Mouse (Mus musculus) embryonic stem cell, embryonic (primary cell): Measurements from ENCODE around the gene Stambpl1.

ENCODE experiments used
- CTCF ChIA-PET, 4 experiments: fragments of 300-600 bp in 2 of 4; fragments of 350-600 bp in 2 of 4; sonication (Branson Sonifier 250); formaldehyde crosslinking; loops; one replicate each; lab custom pipeline; 2022; ENCODE audit warnings: inconsistent platforms in 2 of 4; lab: Charles Lee
- POLR2A ChIA-PET, 4 experiments: fragments of 300-600 bp in 2 of 4; fragments of 350-600 bp in 2 of 4; sonication (Branson Sonifier 250); formaldehyde crosslinking; loops; one replicate each; lab custom pipeline; 2022; ENCODE audit warnings: antibody characterized with exemption in 4 of 4, inconsistent platforms in 1 of 4; lab: Charles Lee

Gene Stambpl1

DNA sequence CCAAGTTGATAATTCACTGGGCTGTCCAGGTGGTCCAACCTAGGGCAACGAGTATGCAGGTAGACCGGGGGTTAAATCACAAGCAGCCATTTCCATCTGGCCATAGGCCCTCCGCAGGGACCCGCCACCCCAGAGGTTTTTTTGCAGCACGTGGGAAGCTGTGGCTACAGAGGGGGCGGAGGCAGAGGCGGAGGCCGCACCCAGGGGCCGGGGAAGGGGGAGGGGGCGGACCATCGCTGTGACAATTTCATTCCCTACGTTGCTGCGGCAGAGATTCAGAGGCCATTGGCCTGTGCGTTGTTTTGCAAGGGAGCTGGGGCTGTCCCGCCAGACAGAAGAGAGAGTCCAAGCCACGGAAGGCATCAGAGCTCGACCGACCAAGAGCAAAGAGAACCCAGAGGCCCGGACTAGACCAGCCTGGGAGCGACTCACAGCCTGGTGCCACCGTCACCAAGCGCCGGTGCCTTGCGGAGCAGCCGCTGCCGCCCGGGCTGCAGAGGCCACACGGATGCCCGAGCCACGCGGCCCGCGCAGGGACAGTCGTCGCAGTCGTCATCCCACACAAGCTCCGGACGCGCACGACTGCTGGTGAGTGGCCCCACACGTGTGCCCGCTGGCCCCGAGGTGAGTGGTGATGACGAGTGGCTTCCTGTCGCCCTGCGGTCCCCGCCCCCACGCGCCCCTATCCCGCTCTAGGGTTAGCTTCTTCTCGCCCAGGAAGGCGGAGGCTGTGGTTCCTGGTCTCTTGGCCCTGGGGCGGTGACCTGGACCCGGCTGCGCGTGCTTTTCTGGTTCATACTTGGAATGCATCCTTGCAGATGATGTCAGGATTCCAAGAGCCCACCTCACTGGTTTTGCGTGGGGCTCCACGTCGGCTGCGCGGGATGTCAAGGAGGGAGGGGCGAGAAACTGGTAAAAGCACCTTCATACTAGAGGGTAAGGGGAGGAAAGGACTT, at the start of gene Stambpl1:
Gene Stambpl1, plus strand, starts transcription at position 222 of the 956 bp plus-strand sequence.
- POLR2A ChIA-PET, result interaction anchor here in 2 of 4 experiments (0.5 to 2.7 kb wide), 13 partner anchors 10 to 1443 kb away, joined by 3 to 11 read pairs (median 4); no protein-coding TSS in a partner anchor

DNA sequence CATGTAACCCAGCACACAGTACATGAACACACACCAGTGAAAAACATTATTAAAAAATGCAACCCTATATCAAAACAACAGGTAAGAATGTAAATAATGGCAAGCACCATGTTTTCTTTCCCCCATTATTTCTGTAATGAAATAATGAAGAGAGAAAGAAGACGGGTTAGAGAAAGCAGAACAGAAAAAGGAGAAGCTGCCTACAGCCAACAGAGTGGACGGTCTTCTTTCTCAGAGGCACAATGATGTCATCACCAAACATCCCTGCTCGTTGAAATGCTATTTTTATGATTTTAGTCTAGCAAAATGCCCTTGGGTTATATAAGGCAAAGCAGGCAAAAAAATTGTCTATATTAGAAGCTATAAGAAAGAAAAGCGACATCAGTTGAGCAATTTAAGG, 43.6 kb upstream of the Stambpl1 start:
- POLR2A ChIA-PET, result no interaction called here
- CTCF ChIA-PET, result no interaction called here

More for the DNA sequence above, at the start of gene Stambpl1:
- CTCF ChIA-PET, result interaction anchor here in 1 of 4 experiments (1.3 kb wide), 1 partner anchor 40 kb away, joined by 4 read pairs; no protein-coding TSS in a partner anchor

- CTCF ChIA-PET, result interaction anchor here (0.6 to 1.9 kb wide), 8 partner anchors 10 to 980 kb away, joined by 3 to 6 read pairs (median 3); partner anchors contain the start of gene Stambpl1 (in 1 of the 4)
- POLR2A ChIA-PET, result interaction anchor here in 3 of 4 experiments (0.7 to 1.0 kb wide), 4 partner anchors 11 to 82 kb away, joined by 3 to 4 read pairs (median 3); no protein-coding TSS in a partner anchor
Measured at GRCm38 (mm10) chr19:34151909-34152308, 40.1 kb upstream of the Stambpl1 start.

- ChIA-PET POLR2A (no interaction called here), CTCF (interaction anchor here in 1 of 4 experiments (1.9 kb wide), 1 partner anchor 9 kb away, joined by 6 read pairs; no protein-coding TSS in a partner anchor)
Measured at GRCm38 (mm10) chr19:34153263-34154144, 38.5 kb upstream of the Stambpl1 start.

GRCm38 (mm10) chr19:34162693-34163092, 29.3 kb upstream of the Stambpl1 start:
- CTCF ChIA-PET, result interaction anchor here in 2 of 4 experiments (0.6 to 0.8 kb wide), 2 partner anchors 10 to 128 kb away, joined by 5 to 6 read pairs; partner anchors contain the start of gene Fas (in 1 of the 2)
- POLR2A ChIA-PET, result interaction anchor here in 1 of 4 experiments (1.4 to 1.5 kb wide), 2 partner anchors 11 to 12 kb away, joined by 3 to 4 read pairs; no protein-coding TSS in a partner anchor

- ChIA-PET POLR2A (no interaction called here), CTCF (no interaction called here)
Measured at GRCm38 (mm10) chr19:34165891-34166290, 26.1 kb upstream of the Stambpl1 start, which contains the start of gene Ankrd22. Ankrd22 (minus strand) TSS chr19:34166053.

DNA sequence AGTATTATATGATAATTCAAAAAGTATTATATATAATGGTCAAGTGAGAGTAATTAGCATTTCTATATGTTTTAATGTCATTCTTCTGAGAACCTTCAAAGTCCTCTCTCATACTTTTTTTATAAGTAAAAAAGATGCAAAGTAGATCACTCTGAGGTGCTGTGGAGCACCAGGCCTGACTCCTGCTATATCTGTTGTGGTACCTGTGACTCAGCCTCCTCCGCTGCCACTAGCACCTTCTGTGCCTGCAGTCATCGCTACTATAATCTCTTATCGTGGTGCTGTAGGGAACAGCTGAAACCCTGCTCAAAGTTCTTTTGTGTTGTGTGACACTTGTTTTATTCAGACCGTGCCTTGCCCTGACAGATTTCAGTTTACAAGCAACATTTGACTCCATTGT, 25.6 kb upstream of the Stambpl1 start:
- POLR2A ChIA-PET, result no interaction called here
- CTCF ChIA-PET, result no interaction called here

GRCm38 (mm10) chr19:34167896-34168661, 23.9 kb upstream of the Stambpl1 start:
- ChIA-PET CTCF (no interaction called here), POLR2A (interaction anchor here in 1 of 4 experiments (1.3 kb wide), 1 partner anchor 16 kb away, joined by 3 read pairs; no protein-coding TSS in a partner anchor)

GRCm38 (mm10) chr19:34169121-34169520, 22.9 kb upstream of the Stambpl1 start:
- ChIA-PET CTCF (no interaction called here), POLR2A (interaction anchor here in 1 of 4 experiments (1.3 kb wide), 1 partner anchor 17 kb away, joined by 3 read pairs; no protein-coding TSS in a partner anchor)

GRCm38 (mm10) chr19:34171167-34171566, 20.9 kb upstream of the Stambpl1 start:
- POLR2A ChIA-PET, result interaction anchor here in 1 of 4 experiments (0.6 to 2.4 kb wide), 2 partner anchors 20 to 1837 kb away, joined by 5 to 8 read pairs; partner anchors contain the start of gene Stambpl1
- CTCF ChIA-PET, result interaction anchor here in 1 of 4 experiments (0.7 kb wide), 1 partner anchor 192 kb away, joined by 3 read pairs; no protein-coding TSS in a partner anchor

- ChIA-PET CTCF (no interaction called here), POLR2A (interaction anchor here in 1 of 4 experiments (0.7 kb wide), 1 partner anchor 18 kb away, joined by 5 read pairs; the partner anchor contains the start of gene Stambpl1)
Measured at GRCm38 (mm10) chr19:34174004-34174403, 18.0 kb upstream of the Stambpl1 start.

DNA sequence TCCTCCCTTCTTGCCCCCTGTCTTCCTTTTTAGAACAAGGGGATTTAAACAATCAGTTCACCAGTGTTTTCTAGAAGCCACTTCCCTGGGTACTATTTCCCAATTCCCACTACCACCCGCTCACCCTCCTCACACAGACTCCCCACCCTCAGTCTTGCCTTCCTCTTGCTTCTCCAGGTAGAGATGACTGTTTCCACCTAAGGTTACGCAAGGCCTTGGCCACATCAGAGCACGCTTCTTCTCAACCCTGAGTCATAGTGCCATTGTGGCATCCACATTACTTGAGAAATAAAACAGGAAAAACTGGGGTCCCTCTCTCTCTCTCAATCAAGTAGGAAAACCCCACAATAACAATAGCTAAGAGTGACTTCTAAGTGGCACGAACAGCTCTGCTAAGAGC, 12.9 kb upstream of the Stambpl1 start:
- POLR2A ChIA-PET, result interaction anchor here in 1 of 4 experiments (0.6 kb wide), 1 partner anchor 108 kb away, joined by 3 read pairs; no protein-coding TSS in a partner anchor
- CTCF ChIA-PET, result no interaction called here

- ChIA-PET POLR2A (no interaction called here), CTCF (no interaction called here)
Measured at GRCm38 (mm10) chr19:34180316-34180715, 11.7 kb upstream of the Stambpl1 start.

- ChIA-PET CTCF (no interaction called here), POLR2A (interaction anchor here in 1 of 4 experiments (1.5 kb wide), 1 partner anchor 11 kb away, joined by 3 read pairs; the partner anchor contains the start of gene Stambpl1)
Measured at GRCm38 (mm10) chr19:34181234-34181633, 10.8 kb upstream of the Stambpl1 start.

- ChIA-PET CTCF (no interaction called here), POLR2A (interaction anchor here in 1 of 4 experiments (0.6 to 1.5 kb wide), 2 partner anchors 10 to 49 kb away, joined by 3 read pairs; partner anchors contain the start of gene Stambpl1)
Measured at GRCm38 (mm10) chr19:34182490-34182889, 9.5 kb upstream of the Stambpl1 start.

GRCm38 (mm10) chr19:34186845-34187244, 5.2 kb upstream of the Stambpl1 start:
- ChIA-PET CTCF (no interaction called here), POLR2A (interaction anchor here in 1 of 4 experiments (0.8 kb wide), 1 partner anchor 10 kb away, joined by 3 read pairs; no protein-coding TSS in a partner anchor)

- ChIA-PET POLR2A (interaction anchor here in 2 of 4 experiments (0.8 to 2.7 kb wide), 8 partner anchors 11 to 686 kb away, joined by 3 to 11 read pairs (median 4); no protein-coding TSS in a partner anchor), CTCF (interaction anchor here in 1 of 4 experiments (1.3 kb wide), 1 partner anchor 40 kb away, joined by 4 read pairs; no protein-coding TSS in a partner anchor)
Measured at GRCm38 (mm10) chr19:34191645-34192007, 403 bp upstream of the Stambpl1 start.
